Mouse (Mus musculus): ENCODE measurements around the gene Arhgap35. TPM values are rescaled to one million over a fixed set of nuclear protein-coding genes. Genes with fewer than 3 reads are reported as not detected.
A peak's percentile ranks its signal among the peaks of the same experiment; 100 is the strongest.

Arhgap35 gene
- total and polyA plus RNA-seq, 2 experiments from 2014 or later, result 9.7 to 57.5 TPM

GRCm38 (mm10) chr7:16549299-16549698 lies 65.5 kb downstream of the Arhgap35 start:
- H3K9ac ChIP-seq (replicated peaks; ENCODE audit: low read depth, low read length), result no peak overlapping the region
- no peak for ATAC-seq (ENCODE audit: insufficient read depth, low read depth)
- 80% methylated on average over 1 of the region's 1 CpGs for WGBS

GRCm38 (mm10) chr7:16544770-16545169 lies 70.0 kb downstream of the Arhgap35 start:
- H3K27me3 ChIP-seq (ENCODE audit: control insufficient read depth, insufficient read depth, low read length), result no peaks in the 10 kb centered on the region
- no peaks in the 10 kb centered on the region for H3K9me3 ChIP-seq (replicated peaks; ENCODE audit: control insufficient read depth, low read length)
- no peaks in the 10 kb centered on the region for H3K4me1 ChIP-seq (ENCODE audit: control insufficient read depth, insufficient read depth)
- no peak overlapping the region for H3K4me2 ChIP-seq (ENCODE audit: low read depth, low read length)
- TF ChIP-seq EP300 (IDR thresholded peaks at IDR 0.05; ENCODE audit: low read depth) (no peak), CTCF (IDR thresholded peaks at IDR 0.05; ENCODE audit: low read depth) (no peak)
- DNase-seq (ENCODE audit: low spot score) (no peak), ATAC-seq (ENCODE audit: insufficient read depth, low read depth) (no peak)
- no peak overlapping the region for H3K4me3 ChIP-seq (ENCODE audit: low read depth, low read length)
- 72% methylated on average over 8 of the region's 8 CpGs for WGBS
- H3K27ac ChIP-seq (ENCODE audit: low read depth), result no peak overlapping the region
- no peak overlapping the region for H3K9ac ChIP-seq (replicated peaks; ENCODE audit: low read depth, low read length)
- H3K36me3 ChIP-seq (replicated peaks; ENCODE audit: control insufficient read depth, insufficient read depth, low read length), result peaks cover 62% of the 10 kb centered on the region

More at GRCm38 (mm10) chr7:16549299-16549698, 65.5 kb downstream of the Arhgap35 start:
- Histone ChIP-seq H3K4me3 (ENCODE audit: low read depth, low read length) (no peak overlapping the region), H3K36me3 (replicated peaks; ENCODE audit: control insufficient read depth, insufficient read depth, low read length) (peaks cover 40% of the 10 kb centered on the region), H3K4me2 (ENCODE audit: low read depth, low read length) (no peak overlapping the region), H3K4me1 (ENCODE audit: control insufficient read depth, insufficient read depth) (peaks cover 5% of the 10 kb centered on the region; the same call in 1 of the 2 replicates), H3K27ac (ENCODE audit: low read depth) (no peak overlapping the region), H3K9me3 (replicated peaks; ENCODE audit: control insufficient read depth, low read length) (no peaks in the 10 kb centered on the region), H3K27me3 (ENCODE audit: control insufficient read depth, insufficient read depth, low read length) (no peaks in the 10 kb centered on the region)
- no peak for DNase-seq (ENCODE audit: low spot score)
- no peak for TF ChIP-seq EP300 (IDR thresholded peaks at IDR 0.05; ENCODE audit: low read depth)
- no peak for TF ChIP-seq CTCF (IDR thresholded peaks at IDR 0.05; ENCODE audit: low read depth)

GRCm38 (mm10) chr7:16537220-16537903 lies 77.4 kb downstream of the Arhgap35 start:
- TF ChIP-seq EP300 (IDR thresholded peaks at IDR 0.05; ENCODE audit: low read depth) (no peak), CTCF (IDR thresholded peaks at IDR 0.05; ENCODE audit: low read depth) (no peak)
- ATAC-seq (ENCODE audit: insufficient read depth, low read depth) (no peak), DNase-seq (ENCODE audit: low spot score) (no peak)
- 74% methylated on average over 5 of the region's 5 CpGs for WGBS
- no peak overlapping the region for H3K9ac ChIP-seq (replicated peaks; ENCODE audit: low read depth, low read length)
- H3K4me3 ChIP-seq (ENCODE audit: low read depth, low read length), result no peak overlapping the region
- H3K9me3 ChIP-seq (replicated peaks; ENCODE audit: control insufficient read depth, low read length), result no peaks in the 10 kb centered on the region
- H3K27ac ChIP-seq (ENCODE audit: low read depth), result no peak overlapping the region
- no peak overlapping the region for H3K4me2 ChIP-seq (ENCODE audit: low read depth, low read length)
- H3K27me3 ChIP-seq (ENCODE audit: control insufficient read depth, insufficient read depth, low read length), result no peaks in the 10 kb centered on the region
- peaks cover 54% of the 10 kb centered on the region for H3K36me3 ChIP-seq (replicated peaks; ENCODE audit: control insufficient read depth, insufficient read depth, low read length)
- H3K4me1 ChIP-seq (ENCODE audit: control insufficient read depth, insufficient read depth), result no peaks in the 10 kb centered on the region

GRCm38 (mm10) chr7:16525995-16526394 lies 88.8 kb downstream of the Arhgap35 start:
- TF ChIP-seq EP300 (IDR thresholded peaks at IDR 0.05; ENCODE audit: low read depth) (no peak), CTCF (IDR thresholded peaks at IDR 0.05; ENCODE audit: low read depth) (no peak)
- DNase-seq (ENCODE audit: low spot score) (no peak), ATAC-seq (ENCODE audit: insufficient read depth, low read depth) (no peak)
- H3K9me3 ChIP-seq (replicated peaks; ENCODE audit: control insufficient read depth, low read length), result no peaks in the 10 kb centered on the region
- H3K27ac ChIP-seq (ENCODE audit: low read depth), result peak overlapping the region; percentile 66; the same call in 1 of the 2 replicates
- H3K4me1 ChIP-seq (ENCODE audit: control insufficient read depth, insufficient read depth), result peaks cover 21% of the 10 kb centered on the region
- no peak overlapping the region for H3K4me2 ChIP-seq (ENCODE audit: low read depth, low read length)
- no peak overlapping the region for H3K4me3 ChIP-seq (ENCODE audit: low read depth, low read length)
- H3K27me3 ChIP-seq (ENCODE audit: control insufficient read depth, insufficient read depth, low read length), result no peaks in the 10 kb centered on the region
- WGBS, result 74% methylated on average over 2 of the region's 2 CpGs
- H3K36me3 ChIP-seq (replicated peaks; ENCODE audit: control insufficient read depth, insufficient read depth, low read length), result 0 out of 2 replicates have a peak, but pooled peaks cover 6% of the 10 kb centered on the region
- no peak overlapping the region for H3K9ac ChIP-seq (replicated peaks; ENCODE audit: low read depth, low read length)

GRCm38 (mm10) chr7:16525448-16525847 lies 89.3 kb downstream of the Arhgap35 start:
- DNase-seq (ENCODE audit: low spot score) (peak; percentile 81), ATAC-seq (ENCODE audit: insufficient read depth, low read depth) (peak; percentile 85)
- TF ChIP-seq CTCF (IDR thresholded peaks at IDR 0.05; ENCODE audit: low read depth) (no peak), EP300 (IDR thresholded peaks at IDR 0.05; ENCODE audit: low read depth) (no peak)
- 23% methylated on average over 3 of the region's 3 CpGs for WGBS
- no peak overlapping the region for H3K4me3 ChIP-seq (ENCODE audit: low read depth, low read length)
- H3K9me3 ChIP-seq (replicated peaks; ENCODE audit: control insufficient read depth, low read length), result no peaks in the 10 kb centered on the region
- peak overlapping the region; percentile 66 for H3K27ac ChIP-seq (ENCODE audit: low read depth)
- H3K4me2 ChIP-seq (ENCODE audit: low read depth, low read length), result no peak overlapping the region
- H3K4me1 ChIP-seq (ENCODE audit: control insufficient read depth, insufficient read depth), result peaks cover 25% of the 10 kb centered on the region
- H3K9ac ChIP-seq (replicated peaks; ENCODE audit: low read depth, low read length), result no peak overlapping the region
- no peaks in the 10 kb centered on the region for H3K27me3 ChIP-seq (ENCODE audit: control insufficient read depth, insufficient read depth, low read length)
- 0 out of 2 replicates have a peak, but pooled peaks cover 6% of the 10 kb centered on the region for H3K36me3 ChIP-seq (replicated peaks; ENCODE audit: control insufficient read depth, insufficient read depth, low read length)

Measured in heart, postnatal 0 days (tissue).